Mouse (Mus musculus) brain, adult 2 months (tissue): ENCODE data around the gene Tssk6.

Experiments
- DNase-seq: peaks from one replicate; pipeline ENCODE4 v3.0.0; 2011; ENCODE audit warnings: low read depth, low spot score

Gene Tssk6

GRCm38 (mm10) chr8:69884141-69884540 lies 17.8 kb upstream of the Tssk6 start:
- no peak for DNase-seq

GRCm38 (mm10) chr8:69887289-69888243 lies 14.4 kb upstream of the Tssk6 start, which contains the start of gene Cilp2:
Cilp2 (minus strand) TSS chr8:69887687.
- no peak for DNase-seq

GRCm38 (mm10) chr8:69888244-69888866 lies 13.6 kb upstream of the Tssk6 start:
- no peak for DNase-seq

- no peak for DNase-seq
Measured at GRCm38 (mm10) chr8:69888902-69889301, 13.1 kb upstream of the Tssk6 start.

- DNase-seq, result peak; percentile 77
Measured at GRCm38 (mm10) chr8:69890813-69891241, 11.2 kb upstream of the Tssk6 start.

- peak; percentile 73 for DNase-seq
Measured at GRCm38 (mm10) chr8:69893863-69894262, 8.1 kb upstream of the Tssk6 start.

GRCm38 (mm10) chr8:69894836-69895332 lies 7.1 kb upstream of the Tssk6 start:
- no peak for DNase-seq

- DNase-seq, result no peak
Measured at GRCm38 (mm10) chr8:69895772-69896451, 6.1 kb upstream of the Tssk6 start.

- no peak for DNase-seq
Measured at GRCm38 (mm10) chr8:69897857-69898256, 4.1 kb upstream of the Tssk6 start.

GRCm38 (mm10) chr8:69899876-69900275 lies 2.1 kb upstream of the Tssk6 start:
- no peak for DNase-seq

- DNase-seq, result no peak
Measured at GRCm38 (mm10) chr8:69900895-69901451, 1.0 kb upstream of the Tssk6 start.

GRCm38 (mm10) chr8:69901484-69902162 lies 361 bp upstream of the Tssk6 start:
- peak; percentile 99 for DNase-seq

- DNase-seq, result peak; percentile 100
Measured at GRCm38 (mm10) chr8:69903063-69903542, 1.1 kb downstream of the Tssk6 start.

GRCm38 (mm10) chr8:69904096-69904495 lies 2.1 kb downstream of the Tssk6 start:
- DNase-seq, result no peak

GRCm38 (mm10) chr8:69906260-69906659 lies 4.3 kb downstream of the Tssk6 start:
- peak; percentile 60 for DNase-seq

- no peak for DNase-seq
Measured at GRCm38 (mm10) chr8:69907106-69907505, 5.1 kb downstream of the Tssk6 start.

- DNase-seq, result no peak
Measured at GRCm38 (mm10) chr8:69911917-69912316, 9.9 kb downstream of the Tssk6 start.

- peak; percentile 90 for DNase-seq
Measured at GRCm38 (mm10) chr8:69912478-69913074, 10.6 kb downstream of the Tssk6 start.

- no peak for DNase-seq
Measured at GRCm38 (mm10) chr8:69914526-69914925, 12.5 kb downstream of the Tssk6 start.

GRCm38 (mm10) chr8:69915748-69916147 lies 13.8 kb downstream of the Tssk6 start:
- peak; percentile 83 for DNase-seq
